Mouse (Mus musculus) thymus, postnatal 25 days (tissue): Measurements from ENCODE around the gene Fam217b.

Source experiments
- DNase-seq: peaks from one replicate; pipeline ENCODE4 v3.0.0; 2022

Gene Fam217b

DNA sequence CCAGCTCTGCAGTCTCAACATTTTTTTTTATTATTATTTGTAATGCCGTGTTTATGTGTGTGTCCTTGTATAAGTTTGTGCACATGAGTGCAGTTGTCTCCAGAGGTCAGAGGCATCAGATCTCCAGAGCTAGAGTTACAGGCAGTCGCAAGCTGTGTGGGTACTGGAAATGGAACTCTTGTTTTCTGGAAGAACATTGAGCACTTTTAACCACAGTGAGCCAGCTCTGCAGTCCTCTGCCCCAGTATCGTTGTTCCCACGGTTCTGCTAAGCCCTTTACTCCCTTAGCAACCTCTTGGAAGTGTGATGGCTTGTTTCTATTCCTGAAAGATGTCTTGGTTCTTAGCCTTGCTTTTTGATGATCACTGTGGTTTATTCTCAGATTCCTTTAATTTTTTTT, 35.1 kb downstream of the Fam217b start:
- DNase-seq: no peak

DNA sequence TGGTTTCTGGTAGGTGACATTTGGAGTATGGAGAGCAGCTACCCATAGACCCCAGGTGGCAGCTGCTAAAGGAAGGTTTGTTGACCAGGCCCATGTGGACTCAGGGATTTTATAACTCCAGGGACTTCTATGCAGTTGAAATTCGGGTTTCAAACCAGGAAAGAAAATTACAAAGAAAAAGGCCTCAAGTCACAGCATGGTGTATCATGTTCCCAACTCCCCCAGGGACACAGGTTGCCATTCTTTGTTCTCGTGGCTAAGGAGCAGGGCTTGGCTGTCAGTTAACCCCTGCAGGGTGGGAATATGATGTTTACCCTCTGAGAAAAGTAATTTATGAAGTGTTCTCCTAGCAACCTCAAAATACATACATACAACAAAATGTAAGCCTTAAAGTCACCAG, 35.9 kb downstream of the Fam217b start:
- DNase-seq: no peak

DNA sequence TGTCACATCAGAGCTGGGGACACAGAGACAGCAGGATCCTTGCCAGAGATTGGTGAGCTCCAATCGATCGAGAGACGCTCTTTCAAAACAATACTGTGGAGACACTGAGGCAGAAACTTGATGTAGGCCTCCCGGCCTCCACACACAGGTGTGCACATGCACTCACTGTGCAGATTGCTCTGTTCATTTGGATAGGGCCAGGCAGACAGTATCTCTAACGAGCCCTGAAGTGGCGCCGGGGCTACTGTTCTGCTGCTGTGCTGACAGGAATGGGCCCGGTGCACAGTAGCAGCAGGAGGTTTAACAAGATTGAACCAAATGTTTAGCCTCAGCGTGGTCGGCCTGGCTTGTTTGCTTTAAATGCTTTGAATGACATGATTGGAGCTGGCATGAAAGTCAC, 36.6 kb downstream of the Fam217b start:
- no peak for DNase-seq

DNA sequence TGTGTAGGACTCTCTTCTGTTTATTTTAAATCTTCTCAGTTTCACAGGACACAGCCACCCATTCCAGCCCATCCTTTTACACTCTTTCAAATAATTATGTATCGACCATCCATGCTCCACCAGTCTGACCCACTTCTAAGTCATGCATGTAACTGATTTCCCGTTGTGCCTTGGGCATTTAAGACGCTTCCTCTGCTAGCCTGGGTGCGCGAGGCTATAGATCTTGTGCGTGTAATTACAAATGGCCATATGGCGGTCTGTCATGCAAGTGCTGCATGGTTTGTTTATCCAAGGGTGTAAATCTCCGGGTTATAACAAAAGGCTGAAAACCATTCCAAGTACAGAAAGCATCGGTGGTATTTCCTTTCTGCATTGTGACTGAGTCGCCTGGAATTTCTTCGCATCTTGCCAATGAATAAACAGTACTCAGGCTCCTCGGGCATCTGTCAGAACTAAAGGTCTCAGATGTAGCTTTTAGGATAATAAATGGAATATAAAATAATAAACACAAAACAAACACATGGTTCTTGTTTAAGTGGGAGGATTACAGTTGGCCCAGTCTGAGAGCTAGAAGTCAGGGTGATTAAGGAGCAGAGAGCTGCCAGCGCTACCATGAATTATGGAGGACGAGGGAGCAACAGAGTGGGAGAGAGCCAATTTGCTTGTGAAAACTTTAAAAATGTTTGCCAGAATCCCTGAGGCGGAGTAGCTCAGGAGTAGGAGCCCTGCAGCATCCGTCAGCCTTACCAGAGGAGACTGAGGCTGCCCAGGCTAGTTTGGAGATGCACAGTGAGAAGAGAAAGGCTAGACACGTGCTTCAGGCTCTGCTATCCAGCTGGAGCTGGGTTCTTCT, 40.6 kb downstream of the Fam217b start:
- no peak for DNase-seq

DNA sequence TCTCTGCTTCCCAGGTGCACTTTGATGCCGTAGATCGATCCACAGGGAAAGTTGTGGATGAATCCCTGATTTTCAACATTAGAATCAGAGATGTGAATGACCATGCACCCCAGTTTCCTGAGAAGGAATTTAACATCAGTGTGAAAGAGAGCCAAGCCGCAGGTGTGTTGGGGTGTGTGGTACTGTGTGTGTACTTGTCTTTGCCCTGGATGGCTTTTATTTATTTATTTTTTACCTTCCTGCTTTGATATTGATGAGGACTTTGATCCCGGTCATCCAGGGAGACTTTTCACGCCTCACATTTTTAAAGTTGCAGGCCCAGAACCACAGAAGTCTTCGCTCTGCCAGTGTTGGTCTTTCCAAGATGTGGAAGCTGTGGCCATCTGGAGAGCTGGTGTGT, 43.1 kb downstream of the Fam217b start:
- DNase-seq: no peak

DNA sequence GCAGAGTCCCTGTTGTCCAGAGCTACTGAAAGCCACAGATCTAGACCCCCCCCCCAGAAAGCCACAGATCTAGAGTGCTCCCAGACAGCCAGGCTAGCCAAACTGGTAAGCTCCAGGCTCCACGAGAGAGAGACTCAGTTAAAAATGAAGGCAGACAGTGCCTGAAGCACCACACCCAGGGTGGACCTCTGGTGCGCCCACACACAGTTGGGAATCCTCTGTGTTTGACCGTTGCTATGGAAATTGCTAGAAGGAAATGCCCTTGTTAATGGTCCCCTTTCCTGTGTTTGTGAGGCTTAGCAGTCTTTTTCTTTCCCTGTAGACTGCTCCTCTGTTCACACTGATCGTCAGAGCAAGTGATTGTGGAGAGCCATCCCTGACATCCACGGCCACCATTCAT, 46.0 kb downstream of the Fam217b start:
- DNase-seq: no peak

DNA sequence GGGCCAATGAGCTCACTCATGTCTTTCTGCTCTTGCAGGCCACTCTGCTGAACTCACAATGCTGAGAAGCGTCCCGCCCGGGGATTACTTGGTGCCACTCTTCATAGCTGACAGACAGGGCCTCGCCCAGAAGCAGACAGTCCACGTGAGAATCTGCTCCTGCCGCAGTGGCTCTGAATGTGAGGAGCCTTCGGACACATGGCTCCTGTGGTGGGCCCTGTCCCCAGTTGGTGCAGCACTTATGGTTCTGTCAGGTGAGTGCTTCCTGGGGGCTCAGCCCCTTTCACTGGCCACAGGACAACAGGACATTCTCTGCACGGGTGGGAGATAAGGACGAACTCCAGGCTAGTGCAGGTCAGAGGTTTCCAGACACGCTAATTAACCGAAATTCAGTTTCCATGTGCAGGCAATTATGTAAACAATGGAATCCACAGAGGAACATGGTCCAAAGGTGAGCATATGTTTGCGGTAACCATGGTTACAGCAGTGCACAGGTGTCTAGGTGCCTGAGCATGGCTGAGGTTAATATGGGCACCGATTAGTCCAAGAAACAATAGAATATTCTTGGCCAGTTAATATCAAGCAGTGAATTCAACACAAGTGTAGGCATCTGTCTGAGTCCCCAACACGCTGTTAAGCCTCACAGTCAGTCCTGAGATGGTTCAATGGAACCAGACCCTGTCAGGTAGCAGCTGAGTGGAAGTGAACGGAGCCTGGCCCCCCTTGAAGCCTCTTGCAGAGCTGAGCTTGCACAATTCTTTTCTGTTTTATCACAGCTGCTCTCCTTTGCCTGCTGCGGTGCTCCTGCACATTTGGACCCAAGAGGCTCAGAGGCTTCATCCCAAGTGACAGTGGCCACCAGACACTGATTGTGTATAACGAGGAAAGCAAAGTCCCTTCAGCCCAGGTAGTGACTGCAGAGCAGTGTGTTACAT, 57.5 kb downstream of the Fam217b start:
- no peak for DNase-seq

DNA sequence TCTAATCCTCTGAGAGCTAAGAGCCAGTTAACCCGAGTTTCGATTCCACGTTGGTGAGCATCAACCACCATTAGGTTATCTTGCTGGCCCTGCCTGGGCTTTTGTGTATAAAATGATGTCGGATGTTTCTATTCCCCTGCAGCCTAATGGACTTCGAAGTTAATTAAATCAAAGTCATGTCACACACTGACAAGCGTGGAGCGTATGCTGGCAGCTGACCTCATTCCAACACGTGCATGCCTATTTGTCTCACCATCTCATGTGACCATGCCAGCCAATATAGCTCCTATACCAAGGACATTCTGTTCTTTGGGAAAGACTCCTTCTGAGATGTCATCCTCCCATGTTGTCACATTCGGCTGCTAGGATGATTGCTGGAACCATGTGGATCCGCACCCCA, 59.6 kb downstream of the Fam217b start:
- no peak for DNase-seq
